Mouse (Mus musculus) splenic B cell, adult 2 months (primary cell): ENCODE measurements around the gene Slc52a3.
"Not testable (repeated sequence)": the region's sequence is repeated elsewhere in the genome, so short reads cannot be mapped to it uniquely, and the experiment has no call there.

Experiments used
- DNase-seq: peaks from one replicate; pipeline ENCODE4 v3.0.0-alpha.2; 2011; ENCODE audit warnings: low read depth, low spot score
- H3K27me3 ChIP-seq: 2 replicates; pipeline ENCODE4 v1.6.1; 2012; ENCODE audit warnings: mild to moderate bottlenecking, low read length, moderate library complexity, mixed read lengths; ENCODE audit not compliant: control insufficient read depth, poor library complexity, insufficient read depth, severe bottlenecking
- H3K36me3 ChIP-seq: 2 replicates; pipeline ENCODE4 v1.6.1; 2012; ENCODE audit warnings: mild to moderate bottlenecking, low read length, moderate library complexity, mixed read lengths; ENCODE audit not compliant: control insufficient read depth, poor library complexity, insufficient read depth, severe bottlenecking

Slc52a3 gene

DNA sequence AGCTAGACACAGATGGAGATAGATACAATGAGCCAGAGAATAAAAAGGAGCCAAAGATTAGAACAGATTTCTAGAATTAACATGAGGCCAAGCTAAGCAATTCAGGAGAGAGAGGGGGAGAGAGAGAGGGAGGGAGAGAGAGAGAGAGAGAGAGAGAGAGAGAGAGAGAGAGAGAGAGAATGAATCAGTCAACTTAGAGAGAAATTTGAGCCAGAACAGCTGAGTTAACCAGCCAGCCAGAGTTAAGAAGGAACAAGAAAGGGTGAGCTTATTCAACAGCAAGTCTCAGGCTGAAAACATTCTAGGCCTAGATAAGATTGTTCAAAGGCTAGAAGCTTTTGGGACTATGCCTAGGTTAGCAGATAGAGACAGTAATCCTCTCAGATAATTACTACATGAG, 13.8 kb upstream of the Slc52a3 start:
- no peak for DNase-seq
- no peaks in the 10 kb centered on the region for H3K27me3 ChIP-seq
- no peaks in the 10 kb centered on the region for H3K36me3 ChIP-seq

DNA sequence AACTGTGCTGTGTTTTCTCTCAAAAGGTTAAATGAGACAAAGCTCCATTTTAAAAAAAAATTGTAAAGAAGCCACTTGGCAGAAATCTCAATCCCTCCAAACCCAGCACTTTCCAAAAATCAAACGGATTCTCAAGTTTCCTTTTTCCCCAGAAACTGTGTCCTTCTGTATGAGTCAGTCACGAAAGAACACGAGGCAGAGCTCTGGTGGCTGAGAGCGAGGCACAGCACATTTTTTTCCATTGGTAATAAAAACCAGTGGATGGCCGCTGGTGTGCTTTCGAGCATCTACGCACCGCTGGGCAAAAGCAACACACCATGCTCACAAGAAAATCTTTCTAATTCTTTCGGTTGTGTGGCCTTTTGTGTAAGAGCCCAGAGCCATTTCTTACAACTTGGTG, 12.3 kb upstream of the Slc52a3 start:
- no peaks in the 10 kb centered on the region for H3K27me3 ChIP-seq
- DNase-seq = no peak
- no peaks in the 10 kb centered on the region for H3K36me3 ChIP-seq

DNA sequence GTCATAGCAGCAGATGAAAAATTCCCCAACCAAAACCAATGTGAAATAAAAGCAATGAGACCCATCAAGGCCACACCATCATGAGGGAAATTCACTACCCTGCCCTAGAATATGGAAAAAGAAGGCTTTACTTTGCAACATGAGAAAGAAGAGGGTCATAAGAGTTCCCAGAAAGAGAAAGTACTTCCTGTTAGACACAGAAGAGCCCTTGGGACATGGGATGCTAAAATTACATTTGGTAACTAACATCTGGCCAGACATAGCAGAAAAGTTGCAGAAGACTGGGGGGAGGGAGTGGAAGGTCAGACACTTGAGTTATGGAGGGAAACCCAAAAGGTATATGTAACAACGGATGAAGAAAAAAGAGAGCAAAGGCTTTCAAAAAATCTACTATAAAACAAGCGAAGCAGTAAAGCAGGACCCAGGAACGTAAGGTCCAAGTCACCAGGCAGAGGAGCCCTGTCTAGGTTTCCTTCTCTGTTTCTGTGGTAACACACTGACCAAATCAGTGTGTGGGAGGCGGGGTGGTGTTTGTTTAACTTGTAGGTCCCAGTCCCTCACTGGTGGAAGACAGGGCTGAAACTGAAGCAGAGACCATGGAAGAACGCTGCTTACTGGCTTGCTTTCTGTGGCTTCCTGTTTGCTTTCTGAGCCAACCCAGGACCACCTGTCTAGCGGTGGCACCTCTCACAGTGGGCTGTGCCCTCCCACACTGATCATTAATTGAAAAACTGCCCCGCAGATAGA, 10.7 kb upstream of the Slc52a3 start:
- Histone ChIP-seq H3K36me3 (no peaks in the 10 kb centered on the region), H3K27me3 (no peaks in the 10 kb centered on the region)
- peak; percentile 38 for DNase-seq

DNA sequence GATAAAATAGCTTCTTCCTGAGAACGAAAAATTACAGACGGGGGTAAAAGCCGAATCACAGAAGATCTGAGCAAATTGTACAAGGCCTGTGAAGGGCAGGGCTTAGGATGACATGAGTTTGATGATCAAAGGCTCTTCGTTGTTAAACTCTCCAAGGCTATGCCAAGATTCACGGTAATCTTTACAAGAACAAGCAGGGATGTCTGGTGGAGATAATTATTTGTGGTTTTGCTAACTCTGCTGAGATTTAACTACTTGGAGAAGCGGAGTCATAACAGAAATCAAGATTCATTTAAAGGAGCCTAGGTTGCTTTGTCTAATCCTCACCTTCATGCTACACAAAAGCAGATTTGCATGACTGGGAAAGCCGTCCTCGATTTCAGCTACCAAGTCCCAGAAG, 9.4 kb upstream of the Slc52a3 start:
- no peaks in the 10 kb centered on the region for H3K36me3 ChIP-seq
- DNase-seq = no peak
- H3K27me3 ChIP-seq = no peaks in the 10 kb centered on the region

DNA sequence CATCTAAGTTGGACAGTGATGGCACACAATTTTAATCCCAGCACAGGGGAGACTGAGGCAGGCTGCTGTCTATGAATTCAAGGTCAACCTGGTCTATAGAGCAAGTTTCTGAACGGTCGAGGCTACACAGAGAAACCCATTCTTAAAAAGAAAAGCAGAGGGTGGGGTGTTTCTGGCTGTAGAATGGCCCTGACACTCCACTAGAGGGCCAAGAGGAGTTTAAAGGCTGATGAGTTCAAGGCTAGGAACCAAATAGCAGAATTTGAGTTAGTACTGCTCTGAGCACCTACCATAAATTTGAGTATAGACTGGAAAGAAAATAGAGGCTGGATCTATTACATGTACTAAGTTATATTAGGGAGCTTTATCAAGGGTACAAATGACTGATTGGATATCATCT, 7.3 kb upstream of the Slc52a3 start:
- Histone ChIP-seq H3K36me3 (no peaks in the 10 kb centered on the region), H3K27me3 (no peaks in the 10 kb centered on the region)
- DNase-seq = no peak

DNA sequence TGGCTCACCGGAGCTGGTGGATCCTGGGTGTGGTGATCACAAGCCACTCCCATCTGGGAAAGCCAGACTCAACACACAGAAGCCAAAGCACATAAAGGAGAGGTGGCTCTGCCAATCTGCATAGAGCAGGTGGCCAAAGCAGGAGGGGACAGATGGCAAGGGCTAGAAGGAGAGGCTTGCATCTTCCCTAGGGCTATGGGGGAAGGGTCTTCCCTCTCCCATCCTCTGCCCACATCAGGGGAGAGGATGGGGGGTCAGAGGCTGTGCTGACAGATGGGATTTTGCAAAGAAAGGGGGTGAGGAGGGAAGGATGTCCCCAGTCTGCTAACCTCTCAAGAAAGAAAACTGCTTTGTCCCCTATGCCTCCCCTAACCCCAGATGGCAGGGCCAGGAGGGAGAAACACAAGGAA, 5.3 kb upstream of the Slc52a3 start:
- no peak for DNase-seq
- H3K27me3 ChIP-seq = no peaks in the 10 kb centered on the region
- H3K36me3 ChIP-seq = no peaks in the 10 kb centered on the region

DNA sequence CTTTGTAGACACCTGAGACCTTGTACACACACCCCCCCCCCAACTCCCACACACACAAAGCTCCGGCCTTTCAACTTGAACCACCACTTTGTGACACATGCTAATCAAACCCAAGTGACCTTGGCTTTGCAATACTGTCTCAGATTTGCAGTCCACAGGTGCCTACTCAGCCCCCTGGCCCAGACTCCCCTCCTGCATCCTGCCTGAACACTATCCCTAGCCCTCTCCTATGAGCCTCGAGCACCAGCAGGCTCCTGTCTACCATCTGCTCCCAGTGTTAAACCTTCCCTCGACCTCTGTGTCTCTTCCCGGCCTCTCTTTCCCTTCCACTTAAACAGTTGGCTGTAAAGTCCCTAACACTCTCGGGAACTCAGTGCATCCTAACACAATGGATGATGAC, 4.9 kb upstream of the Slc52a3 start:
- no peaks in the 10 kb centered on the region for H3K27me3 ChIP-seq
- no peaks in the 10 kb centered on the region for H3K36me3 ChIP-seq
- DNase-seq = no peak

DNA sequence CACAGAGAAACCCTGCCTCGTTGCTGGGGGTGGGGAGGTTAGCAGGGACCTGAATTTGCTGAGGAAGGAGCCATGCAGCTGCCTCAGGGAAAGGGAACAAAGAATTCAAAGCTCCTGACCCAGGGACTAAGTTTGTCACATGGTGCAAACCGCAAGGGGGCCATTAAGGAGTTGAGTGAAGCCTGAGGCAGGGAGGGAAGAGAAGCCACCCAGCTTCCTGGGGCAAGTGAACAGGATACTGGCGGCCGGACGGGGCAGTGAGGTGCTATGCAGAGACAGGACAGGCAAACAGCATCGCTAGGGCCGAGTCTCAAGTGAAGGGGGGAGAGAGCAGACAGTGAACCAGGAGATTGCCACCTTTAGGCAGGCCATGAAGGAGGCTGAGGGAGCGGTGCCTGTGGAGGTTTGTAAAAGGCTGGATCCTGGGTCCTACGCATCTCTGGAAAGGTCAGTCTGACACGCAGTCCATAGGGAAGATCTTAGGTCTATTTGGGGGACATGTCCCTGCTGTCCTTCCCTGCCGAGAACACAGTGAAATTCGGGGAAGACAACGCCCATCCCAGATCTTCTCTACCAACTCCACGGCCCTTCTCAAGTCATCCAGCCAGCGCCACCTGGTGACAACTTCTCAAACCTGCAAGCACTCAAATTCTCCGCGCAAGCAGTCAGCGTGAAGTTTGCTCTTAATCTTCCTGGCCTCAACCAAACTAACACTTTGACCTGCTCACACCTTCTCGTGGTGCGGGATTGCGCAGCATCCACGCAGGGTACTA, 1.8 kb upstream of the Slc52a3 start:
- DNase-seq = peak; percentile 85
- H3K36me3 ChIP-seq = no peaks in the 10 kb centered on the region

DNA sequence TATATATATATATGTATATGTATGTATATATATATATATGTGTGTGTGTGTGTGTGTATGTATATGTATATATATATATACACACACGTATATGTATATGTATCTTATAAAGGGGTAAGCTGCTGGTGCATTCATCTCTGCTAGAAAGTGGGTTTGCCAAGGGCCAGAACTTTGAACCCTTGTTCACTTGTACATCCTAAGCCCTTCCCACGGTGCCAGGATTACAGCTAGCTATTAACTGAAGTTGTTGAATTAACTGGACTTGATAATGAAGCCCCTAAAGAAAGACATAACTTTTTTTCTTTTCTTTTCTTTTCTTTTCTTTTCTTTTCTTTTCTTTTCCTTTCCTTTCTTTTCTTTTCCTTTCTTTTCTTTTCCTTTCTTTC, 872 bp downstream of the Slc52a3 start:
- not testable (repeated sequence) for H3K36me3 ChIP-seq, DNase-seq, H3K27me3 ChIP-seq

More for the DNA sequence above, 1.8 kb upstream of the Slc52a3 start:
- no peaks in the 10 kb centered on the region for H3K27me3 ChIP-seq

DNA sequence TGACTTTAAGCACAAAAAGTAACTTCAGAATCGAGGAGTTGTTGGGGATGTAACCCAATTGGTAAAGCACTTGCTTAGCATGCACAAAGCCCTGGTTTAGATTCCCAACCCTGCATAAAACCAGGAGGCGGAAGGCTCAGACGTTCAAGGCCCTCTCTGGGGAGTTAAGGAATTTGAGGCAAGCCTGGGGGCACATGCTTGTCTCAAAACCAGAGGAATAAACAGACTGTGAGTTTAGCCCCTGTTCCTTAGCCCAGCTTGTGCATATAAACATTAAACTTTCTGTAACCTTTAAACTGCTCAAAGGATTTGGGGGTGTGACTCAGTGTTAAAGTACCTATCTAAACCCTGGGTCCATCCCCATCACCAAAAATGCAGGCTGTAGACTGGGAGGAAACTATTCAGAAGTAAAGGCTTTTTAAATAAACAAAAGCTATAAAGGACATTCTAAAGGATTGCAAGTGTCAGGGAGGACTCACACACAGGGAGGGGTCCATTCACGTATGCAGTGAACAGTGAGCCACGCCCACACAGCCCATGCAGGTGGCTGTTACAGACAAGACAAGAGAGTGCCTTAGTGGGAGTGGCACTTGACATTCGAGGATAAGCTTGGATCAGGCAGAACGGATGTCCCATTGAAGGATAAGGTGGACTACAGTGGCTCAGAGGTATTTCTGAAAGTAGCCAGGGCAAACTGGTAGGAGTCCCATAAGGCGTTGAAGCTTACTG, 1.6 kb downstream of the Slc52a3 start:
- H3K36me3 ChIP-seq = no peaks in the 10 kb centered on the region
- no peaks in the 10 kb centered on the region for H3K27me3 ChIP-seq
- no peak for DNase-seq

DNA sequence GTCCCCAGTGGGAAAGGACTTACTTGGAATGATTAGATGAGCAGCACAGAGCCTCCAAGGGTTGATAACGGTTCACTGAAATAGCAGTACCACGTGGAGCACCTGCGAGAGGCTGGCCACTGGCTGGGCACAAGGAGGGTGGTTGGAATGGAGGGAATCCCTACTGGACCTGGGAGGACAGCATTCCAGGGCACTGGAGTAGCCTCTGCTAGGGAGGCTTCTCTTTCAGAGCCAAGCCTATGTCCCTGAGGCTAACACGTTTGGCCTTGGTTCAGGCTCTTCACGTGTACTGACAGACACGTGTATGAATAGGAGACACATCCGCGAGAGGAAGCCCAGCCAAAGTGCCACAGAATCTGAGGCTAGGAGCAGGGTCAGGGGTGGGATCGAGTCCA, 2.2 kb downstream of the Slc52a3 start:
- Histone ChIP-seq H3K36me3 (no peaks in the 10 kb centered on the region), H3K27me3 (no peaks in the 10 kb centered on the region)
- no peak for DNase-seq

DNA sequence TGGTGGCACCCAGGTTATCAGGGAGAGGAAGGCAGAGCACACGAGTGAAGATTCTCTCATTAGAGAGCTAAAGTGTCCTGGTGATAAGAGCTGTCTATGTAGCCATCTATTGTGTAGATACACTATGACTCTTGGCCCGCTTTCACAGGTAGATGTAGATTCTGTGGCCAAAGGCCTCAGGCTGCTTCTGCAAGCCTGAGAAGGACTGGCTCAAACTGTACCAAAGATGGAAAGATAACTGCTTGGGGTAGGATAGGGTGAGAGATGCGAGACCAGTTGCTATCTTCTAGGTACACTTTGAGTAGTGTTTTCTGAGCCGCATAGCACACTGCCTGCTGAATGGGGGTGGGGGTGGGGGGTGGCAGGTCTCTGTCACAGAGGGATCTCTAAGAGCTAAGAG, 2.6 kb downstream of the Slc52a3 start:
- DNase-seq = no peak
- no peaks in the 10 kb centered on the region for H3K36me3 ChIP-seq

DNA sequence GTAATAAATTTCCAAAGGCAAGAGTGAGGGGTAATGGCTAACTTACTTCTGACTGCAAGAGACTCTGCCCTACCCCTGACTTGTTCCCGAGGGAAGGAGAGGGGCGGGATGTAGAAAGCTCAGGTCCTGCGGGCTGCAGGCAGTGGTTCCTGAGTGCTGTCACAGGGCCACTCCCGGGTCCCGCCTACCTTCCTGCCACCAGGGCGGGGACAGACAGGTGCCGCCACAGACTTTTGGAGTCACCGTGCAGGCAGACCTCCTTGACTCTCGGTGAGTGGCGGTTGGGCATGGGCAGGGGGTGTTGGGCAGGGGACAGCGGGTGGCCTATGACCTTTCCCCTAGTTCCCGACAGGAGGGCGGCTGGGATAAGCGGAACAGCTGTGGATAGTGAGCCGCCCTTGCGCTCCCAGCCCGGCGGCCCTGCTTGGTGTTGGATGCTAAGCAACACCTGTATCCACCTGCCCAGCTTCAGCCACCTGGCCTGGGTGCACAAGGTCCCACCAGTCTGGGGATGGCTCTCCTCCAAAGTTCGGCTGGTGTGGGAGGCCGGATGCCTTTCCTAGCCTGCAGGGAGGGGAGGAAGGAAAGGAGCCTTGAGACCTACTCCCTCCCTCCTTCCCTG, 3.5 kb downstream of the Slc52a3 start:
- Histone ChIP-seq H3K36me3 (no peaks in the 10 kb centered on the region), H3K27me3 (no peaks in the 10 kb centered on the region)
- DNase-seq = no peak

More for the DNA sequence above, 2.6 kb downstream of the Slc52a3 start:
- no peaks in the 10 kb centered on the region for H3K27me3 ChIP-seq

DNA sequence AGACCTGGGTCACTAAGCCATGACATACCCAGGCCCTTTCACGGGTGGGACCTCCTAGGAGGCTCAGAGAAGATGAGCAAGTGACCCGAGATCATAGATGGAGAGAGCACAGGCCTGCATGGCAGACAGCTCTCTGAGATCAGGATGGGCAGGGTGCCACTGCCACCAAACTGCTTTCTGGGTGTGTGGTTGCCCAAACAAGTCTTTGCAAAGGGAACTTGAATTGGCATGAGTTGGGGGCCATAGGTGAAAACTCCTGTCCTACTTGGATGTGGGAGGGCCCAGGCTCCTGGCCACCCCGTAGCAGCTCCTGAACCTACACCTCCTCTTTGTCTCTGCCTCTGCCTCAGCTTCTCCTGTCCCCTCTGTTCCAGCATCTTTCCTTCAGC, 4.0 kb downstream of the Slc52a3 start:
- H3K36me3 ChIP-seq = no peaks in the 10 kb centered on the region
- no peak for DNase-seq
- no peaks in the 10 kb centered on the region for H3K27me3 ChIP-seq

DNA sequence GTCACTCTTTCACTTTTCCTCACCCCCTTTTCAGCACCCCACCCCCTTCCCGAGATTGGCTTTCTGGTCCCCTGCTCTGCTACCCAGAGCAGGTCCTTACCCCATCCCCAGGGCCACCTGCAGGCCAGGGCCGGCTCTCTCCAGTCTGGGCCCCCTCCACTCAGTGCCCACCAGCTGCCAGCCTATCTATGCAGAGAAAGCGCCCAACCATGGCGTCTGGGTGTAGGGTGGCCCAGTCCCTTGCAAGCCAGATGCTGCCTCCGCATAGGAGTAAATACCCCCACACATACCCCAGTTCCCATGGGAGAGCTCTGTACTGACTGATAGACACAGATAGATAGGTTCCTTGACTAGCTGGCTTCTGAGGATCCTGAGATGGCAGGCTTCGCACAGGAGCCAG, 4.4 kb downstream of the Slc52a3 start:
- DNase-seq = no peak
- H3K36me3 ChIP-seq = no peaks in the 10 kb centered on the region
- H3K27me3 ChIP-seq = no peaks in the 10 kb centered on the region
